Mouse (Mus musculus): ENCODE measurements around the gene Zfp953. TPM values are rescaled to one million over a fixed set of nuclear protein-coding genes. Genes with fewer than 3 reads are reported as not detected.
"Not testable (repeated sequence)": the region's sequence is repeated elsewhere in the genome, so short reads cannot be mapped to it uniquely, and the experiment has no call there.

Zfp953 gene
- 0.57 and 0.65 TPM in 2 replicates for polyA plus RNA-seq (2015; fragmentation: Nextera tagmentation; extraction: Ambion mirVana)

DNA sequence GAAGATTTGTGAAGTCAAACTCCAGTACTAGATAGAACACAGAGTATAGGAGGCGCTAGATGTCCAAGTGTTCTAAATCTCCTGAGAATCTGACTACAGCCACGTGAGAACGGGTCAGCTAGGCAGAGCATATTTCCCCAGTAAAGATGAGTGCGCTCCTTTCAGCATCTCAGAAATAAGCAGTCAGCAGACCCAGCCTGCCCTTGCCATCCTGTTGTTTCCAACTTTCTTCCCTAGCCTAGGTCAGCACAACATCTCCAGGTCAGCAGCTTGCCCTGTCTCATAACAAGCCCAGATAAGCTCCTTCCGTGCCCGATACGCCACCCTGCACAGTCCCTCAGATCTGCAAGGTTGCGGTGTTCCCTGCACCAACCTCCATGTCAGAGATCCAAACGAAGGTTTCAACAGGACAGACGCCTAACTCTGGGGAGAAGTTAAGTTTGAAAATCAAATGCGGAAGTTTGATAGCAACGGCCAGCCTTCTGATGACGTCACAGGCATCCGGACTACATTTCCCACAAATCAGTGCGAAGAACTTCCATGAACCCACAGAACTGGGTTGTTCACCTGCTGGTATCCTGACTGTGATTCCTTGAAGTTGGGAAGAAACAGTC lies at the start of gene Zfp953, which contains the start of gene Gm28044:
Gene Zfp953 (minus strand): TSS at position 475 of the 614 bp plus-strand sequence.
Gene Gm28044 (minus strand): TSS at position 406 of the 614 bp plus-strand sequence.
- WGBS = 0% methylated on average over 15 of the region's 15 CpGs
- H3K4me3 ChIP-seq (ENCODE audit: low read depth, low read length) = peak within 1 kb of the TSS; percentile 81
- H3K27ac ChIP-seq (ENCODE audit: low read length) = peak within 1 kb of the TSS; percentile 47; the same call in 1 of the 2 replicates
- peak; percentile 97 for ATAC-seq
- peaks cover 11% of the 10 kb centered on the region for H3K4me1 ChIP-seq (ENCODE audit: control insufficient read depth, insufficient read depth, low read length)
- H3K9me3 ChIP-seq (replicated peaks; ENCODE audit: control insufficient read depth, low read length, poor library complexity, severe bottlenecking) = no peaks in the 10 kb centered on the region
- peak within 1 kb of the TSS; percentile 67 for H3K9ac ChIP-seq (ENCODE audit: low read depth, low read length)
- H3K4me2 ChIP-seq (ENCODE audit: low read length) = peak within 1 kb of the TSS; percentile 84
- no peaks in the 10 kb centered on the region for H3K27me3 ChIP-seq (ENCODE audit: control insufficient read depth, insufficient read depth, low read depth, low read length)
- H3K36me3 ChIP-seq (ENCODE audit: control insufficient read depth, insufficient read depth, low read length) = no peaks in the 10 kb centered on the region

DNA sequence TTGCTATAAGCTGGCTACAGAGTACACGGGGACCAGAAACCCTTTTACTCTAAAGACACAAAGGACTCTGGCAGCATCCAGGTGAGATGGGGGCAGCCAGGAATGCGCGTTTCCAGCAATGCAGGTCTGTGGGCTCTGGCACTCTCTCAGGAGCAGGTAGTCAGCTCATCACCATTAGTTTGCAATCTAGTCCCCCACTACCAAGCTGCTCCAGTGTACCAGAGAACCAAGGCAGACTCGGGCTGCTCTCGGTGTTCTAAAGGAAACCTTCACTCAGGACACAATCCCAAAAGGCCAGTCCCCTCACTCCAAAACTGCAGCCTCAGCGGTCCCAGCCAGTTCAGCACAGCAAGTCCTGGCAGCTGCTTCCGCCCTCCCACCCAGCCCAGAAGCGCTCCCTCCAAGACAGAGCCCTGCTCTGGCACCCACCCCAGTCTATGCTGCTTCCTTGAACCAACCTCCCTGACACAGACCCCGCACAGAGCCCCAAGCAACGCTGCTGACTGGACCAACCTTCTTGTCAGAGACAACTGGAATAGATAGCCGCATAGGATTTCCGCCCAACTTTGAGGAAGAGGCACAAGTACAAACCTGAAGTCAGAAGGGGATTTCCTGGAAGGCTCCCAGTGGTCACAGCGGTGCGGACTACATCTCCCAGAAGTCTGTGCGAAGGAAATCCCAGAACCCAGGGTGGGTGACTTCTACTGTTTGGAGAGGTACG lies 38.9 kb upstream of the Zfp953 start, which contains the start of gene Zfp429:
Gene Zfp429 (minus strand): TSS at position 637 of the 721 bp plus-strand sequence.
- not testable (repeated sequence) for H3K27me3 ChIP-seq (ENCODE audit: control insufficient read depth, insufficient read depth, low read depth, low read length); H3K27ac ChIP-seq (ENCODE audit: low read length); H3K4me1 ChIP-seq (ENCODE audit: control insufficient read depth, insufficient read depth, low read length); H3K9me3 ChIP-seq (replicated peaks; ENCODE audit: control insufficient read depth, low read length, poor library complexity, severe bottlenecking); H3K36me3 ChIP-seq (ENCODE audit: control insufficient read depth, insufficient read depth, low read length)
- ATAC-seq = peak; percentile 97
- H3K9ac ChIP-seq (ENCODE audit: low read depth, low read length) = peak within 1 kb of the TSS; percentile 68
- peak within 1 kb of the TSS; percentile 49 for H3K4me3 ChIP-seq (ENCODE audit: low read depth, low read length)
- 5% methylated on average over 14 of the region's 16 CpGs for whole genome bisulfite sequencing
- H3K4me2 ChIP-seq (ENCODE audit: low read length) = peak within 1 kb of the TSS; percentile 48

DNA sequence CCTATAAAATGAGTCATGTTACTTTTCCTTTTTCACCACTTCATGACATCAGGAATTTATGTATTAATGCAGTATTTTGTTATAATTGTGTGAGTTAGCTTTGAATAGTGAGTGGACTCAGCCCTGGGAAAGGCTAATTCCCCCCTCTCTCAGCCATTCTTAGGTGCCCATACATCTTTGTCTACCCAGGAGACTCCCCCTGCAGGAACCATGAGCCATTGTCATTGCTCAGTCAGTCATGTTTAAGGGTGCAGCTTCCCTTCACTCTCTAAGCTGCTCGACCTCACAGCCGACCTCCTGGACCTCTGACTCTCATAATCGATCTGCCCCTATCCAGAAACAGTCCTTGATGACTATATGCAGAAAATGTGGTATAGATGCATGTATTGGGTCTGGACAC lies 15.8 kb upstream of the Zfp953 start:
- not testable (repeated sequence) for H3K27me3 ChIP-seq (ENCODE audit: control insufficient read depth, insufficient read depth, low read depth, low read length); ATAC-seq; H3K36me3 ChIP-seq (ENCODE audit: control insufficient read depth, insufficient read depth, low read length); H3K9me3 ChIP-seq (replicated peaks; ENCODE audit: control insufficient read depth, low read length, poor library complexity, severe bottlenecking); H3K4me1 ChIP-seq (ENCODE audit: control insufficient read depth, insufficient read depth, low read length); H3K4me3 ChIP-seq (ENCODE audit: low read depth, low read length); H3K4me2 ChIP-seq (ENCODE audit: low read length); H3K9ac ChIP-seq (ENCODE audit: low read depth, low read length); H3K27ac ChIP-seq (ENCODE audit: low read length)
- 61% methylated on average over 3 of the region's 3 CpGs for WGBS

DNA sequence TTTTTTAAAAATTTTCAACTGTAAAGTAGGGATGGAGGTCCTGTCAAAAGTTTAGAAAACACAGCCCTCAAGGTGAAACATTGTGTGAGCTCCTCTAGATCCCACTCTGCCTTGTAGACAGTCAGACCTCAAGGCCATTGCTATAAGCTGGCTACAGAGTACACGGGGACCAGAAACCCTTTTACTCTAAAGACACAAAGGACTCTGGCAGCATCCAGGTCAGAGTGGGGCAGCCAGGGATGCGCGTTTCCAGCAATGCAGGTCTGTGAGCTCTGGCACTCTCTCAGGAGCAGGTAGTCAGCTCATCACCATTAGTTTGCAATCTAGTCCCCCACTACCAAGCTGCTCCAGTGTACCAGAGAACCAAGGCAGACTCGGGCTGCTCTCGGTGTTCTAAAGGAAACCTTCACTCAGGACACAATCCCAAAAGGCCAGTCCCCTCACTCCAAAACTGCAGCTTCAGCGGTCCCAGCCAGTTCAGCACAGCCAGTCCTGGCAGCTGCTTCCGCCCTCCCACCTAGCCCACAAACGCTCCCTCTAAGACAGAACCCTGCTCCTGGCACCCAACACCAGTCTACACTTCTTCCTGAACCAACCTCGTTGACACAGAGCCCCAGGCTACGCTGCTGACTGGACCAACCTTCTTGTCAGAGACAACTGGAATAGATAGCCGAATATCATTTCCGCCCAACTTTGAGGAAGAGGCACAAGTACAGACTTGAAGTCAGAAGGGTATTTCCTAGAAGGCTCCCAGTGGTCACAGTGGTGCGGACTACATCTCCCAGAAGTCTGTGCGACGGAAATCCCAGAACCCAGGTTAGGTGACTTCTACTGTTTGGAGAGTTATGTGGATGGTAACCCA lies 14.9 kb upstream of the Zfp953 start, which contains the start of the genes Gm28041 and Zfp456:
Gene Gm28041 (minus strand): TSS at position 684 of the 862 bp plus-strand sequence.
Gene Zfp456 (minus strand): TSS at position 761 of the 862 bp plus-strand sequence.
- peak within 1 kb of the TSS; percentile 30; the same call in 1 of the 2 replicates for H3K9ac ChIP-seq (ENCODE audit: low read depth, low read length)
- peak within 1 kb of the TSS; percentile 68 for H3K4me2 ChIP-seq (ENCODE audit: low read length)
- WGBS = 15% methylated on average over 13 of the region's 15 CpGs
- peak within 1 kb of the TSS; percentile 42 for H3K4me3 ChIP-seq (ENCODE audit: low read depth, low read length)
- H3K27ac ChIP-seq (ENCODE audit: low read length); H3K9me3 ChIP-seq (replicated peaks; ENCODE audit: control insufficient read depth, low read length, poor library complexity, severe bottlenecking); H3K4me1 ChIP-seq (ENCODE audit: control insufficient read depth, insufficient read depth, low read length); H3K36me3 ChIP-seq (ENCODE audit: control insufficient read depth, insufficient read depth, low read length); H3K27me3 ChIP-seq (ENCODE audit: control insufficient read depth, insufficient read depth, low read depth, low read length): not testable (repeated sequence)
- peak; percentile 95 for ATAC-seq

DNA sequence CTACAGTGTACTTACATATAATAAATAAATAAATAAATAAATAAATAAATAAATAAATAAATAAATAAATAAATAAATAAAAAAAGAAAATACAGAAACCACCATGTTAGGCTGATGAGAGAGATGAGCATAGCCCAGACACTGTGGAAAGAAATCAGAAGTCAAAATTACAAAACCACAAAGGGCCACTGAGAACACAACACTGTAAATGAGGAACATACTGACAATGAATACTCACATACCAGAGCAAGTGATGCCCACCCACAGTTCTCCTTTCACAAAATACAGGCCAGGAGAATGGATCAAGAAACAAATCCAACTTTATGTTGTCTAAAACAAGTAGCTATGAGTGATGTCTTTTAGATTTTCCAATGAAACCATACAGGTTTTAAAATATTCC lies 8.6 kb downstream of the Zfp953 start:
- no peak for ATAC-seq
- Histone ChIP-seq H3K36me3 (ENCODE audit: control insufficient read depth, insufficient read depth, low read length) (no peaks in the 10 kb centered on the region), H3K4me2 (ENCODE audit: low read length) (no peak overlapping the region), H3K27me3 (ENCODE audit: control insufficient read depth, insufficient read depth, low read depth, low read length) (no peaks in the 10 kb centered on the region), H3K4me1 (ENCODE audit: control insufficient read depth, insufficient read depth, low read length) (no peaks in the 10 kb centered on the region), H3K27ac (ENCODE audit: low read length) (no peak overlapping the region), H3K9me3 (replicated peaks; ENCODE audit: control insufficient read depth, low read length, poor library complexity, severe bottlenecking) (no peaks in the 10 kb centered on the region), H3K4me3 (ENCODE audit: low read depth, low read length) (no peak overlapping the region), H3K9ac (ENCODE audit: low read depth, low read length) (no peak overlapping the region)

DNA sequence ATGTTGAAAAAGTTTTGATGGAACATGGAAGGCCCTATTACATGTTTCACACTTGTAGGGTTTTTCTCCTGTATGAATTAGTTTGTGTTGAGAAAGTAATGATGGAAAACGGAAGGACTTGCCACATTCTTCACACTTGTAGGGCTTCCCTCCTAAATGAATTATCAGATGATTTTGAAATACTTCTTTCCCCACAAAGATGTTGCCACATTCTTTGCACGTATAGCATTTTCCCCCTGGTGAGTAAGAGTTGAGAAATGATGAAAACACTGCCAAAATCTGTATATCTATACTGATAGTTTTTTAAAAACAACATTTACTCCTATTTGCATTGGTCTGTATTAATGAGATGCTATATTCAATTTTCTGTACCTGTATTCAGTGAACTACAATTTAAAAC lies 17.0 kb downstream of the Zfp953 start:
- H3K36me3 ChIP-seq (ENCODE audit: control insufficient read depth, insufficient read depth, low read length) = no peaks in the 10 kb centered on the region
- H3K27me3 ChIP-seq (ENCODE audit: control insufficient read depth, insufficient read depth, low read depth, low read length) = no peaks in the 10 kb centered on the region
- no peak overlapping the region for H3K9ac ChIP-seq (ENCODE audit: low read depth, low read length)
- H3K4me1 ChIP-seq (ENCODE audit: control insufficient read depth, insufficient read depth, low read length) = no peaks in the 10 kb centered on the region
- H3K4me2 ChIP-seq (ENCODE audit: low read length) = no peak overlapping the region
- no peak overlapping the region for H3K27ac ChIP-seq (ENCODE audit: low read length)
- WGBS = 87% methylated on average over 2 of the region's 2 CpGs
- H3K9me3 ChIP-seq (replicated peaks; ENCODE audit: control insufficient read depth, low read length, poor library complexity, severe bottlenecking) = no peaks in the 10 kb centered on the region
- ATAC-seq = no peak
- no peak overlapping the region for H3K4me3 ChIP-seq (ENCODE audit: low read depth, low read length)

DNA sequence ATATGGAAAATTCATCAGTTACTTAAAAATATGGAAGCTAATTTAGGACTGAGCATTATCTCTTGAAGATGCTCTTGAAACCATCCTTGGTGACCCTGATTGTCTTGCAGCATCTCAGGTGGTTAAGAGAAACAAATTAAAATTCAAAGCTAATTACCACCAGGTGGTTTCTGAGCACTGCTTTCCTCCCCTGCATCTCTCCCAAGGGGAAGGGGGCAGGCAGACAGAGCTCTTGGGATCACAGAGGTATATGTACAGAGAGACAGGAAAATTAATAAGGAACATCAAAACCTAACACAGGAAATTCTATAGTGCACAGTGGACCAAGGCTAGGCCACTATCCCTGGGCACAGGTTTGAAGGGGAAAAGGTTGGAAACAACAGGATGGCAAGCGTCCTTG lies 27.5 kb downstream of the Zfp953 start:
- H3K4me1 ChIP-seq (ENCODE audit: control insufficient read depth, insufficient read depth, low read length) = peaks cover 11% of the 10 kb centered on the region
- no peaks in the 10 kb centered on the region for H3K27me3 ChIP-seq (ENCODE audit: control insufficient read depth, insufficient read depth, low read depth, low read length)
- WGBS = 81% methylated on average over 1 of the region's 1 CpGs
- peak overlapping the region; percentile 58 for H3K4me3 ChIP-seq (ENCODE audit: low read depth, low read length)
- H3K9me3 ChIP-seq (replicated peaks; ENCODE audit: control insufficient read depth, low read length, poor library complexity, severe bottlenecking) = no peaks in the 10 kb centered on the region; the same call in 1 of the 2 replicates
- H3K36me3 ChIP-seq (ENCODE audit: control insufficient read depth, insufficient read depth, low read length) = no peaks in the 10 kb centered on the region
- H3K4me2 ChIP-seq (ENCODE audit: low read length) = peak overlapping the region; percentile 83
- H3K27ac ChIP-seq (ENCODE audit: low read length) = no peak overlapping the region
- ATAC-seq = peak; percentile 57
- H3K9ac ChIP-seq (ENCODE audit: low read depth, low read length) = peak overlapping the region; percentile 52

DNA sequence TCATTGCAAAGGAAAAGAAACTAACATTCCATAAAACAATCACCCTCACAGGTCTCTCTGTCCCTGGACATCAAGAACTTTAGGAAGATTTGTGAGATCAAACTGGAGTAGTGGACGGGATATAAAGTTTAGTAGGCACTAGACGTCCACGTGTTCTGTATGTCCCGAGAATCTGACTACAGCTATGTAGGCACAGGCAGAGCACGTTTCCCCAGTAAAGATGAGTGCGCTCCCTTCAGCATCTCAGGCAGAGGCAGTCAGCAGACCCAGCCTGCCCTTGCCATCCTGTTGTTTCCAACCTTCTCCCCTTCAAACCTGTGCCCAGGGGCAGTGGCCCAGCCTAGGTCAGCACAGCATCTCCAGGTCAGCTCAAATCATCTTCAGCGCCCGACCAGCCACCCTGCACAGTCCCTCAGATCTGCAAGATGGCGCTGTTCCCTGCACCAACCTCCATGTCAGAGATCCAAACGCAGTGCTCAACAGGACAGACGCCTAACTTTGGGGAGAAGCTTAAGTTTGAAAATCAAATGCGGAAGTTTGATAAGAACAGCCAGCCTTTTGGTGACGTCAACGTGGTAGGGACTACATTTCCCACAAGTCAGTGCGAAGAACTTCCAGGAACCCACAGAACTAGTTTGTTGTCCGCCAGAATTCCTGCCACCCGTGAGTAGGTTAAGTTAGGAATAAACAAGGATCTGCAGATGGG lies 28.2 kb downstream of the Zfp953 start, which contains the start of gene Zfp595:
Gene Zfp595 (minus strand): TSS at position 552 of the 706 bp plus-strand sequence.
- no peak within 1 kb of the TSS for H3K27ac ChIP-seq (ENCODE audit: low read length)

More for the DNA sequence above, 28.2 kb downstream of the Zfp953 start, which contains the start of gene Zfp595:
- ATAC-seq = peak; percentile 94
- peak within 1 kb of the TSS; percentile 58 for H3K4me3 ChIP-seq (ENCODE audit: low read depth, low read length)
- no peaks in the 10 kb centered on the region for H3K27me3 ChIP-seq (ENCODE audit: control insufficient read depth, insufficient read depth, low read depth, low read length)
- 14% methylated on average over 17 of the region's 17 CpGs for WGBS
- peak within 1 kb of the TSS; percentile 83 for H3K4me2 ChIP-seq (ENCODE audit: low read length)
- H3K4me1 ChIP-seq (ENCODE audit: control insufficient read depth, insufficient read depth, low read length) = peaks cover 11% of the 10 kb centered on the region
- no peaks in the 10 kb centered on the region for H3K36me3 ChIP-seq (ENCODE audit: control insufficient read depth, insufficient read depth, low read length)
- peak within 1 kb of the TSS; percentile 70 for H3K9ac ChIP-seq (ENCODE audit: low read depth, low read length)
- H3K9me3 ChIP-seq (replicated peaks; ENCODE audit: control insufficient read depth, low read length, poor library complexity, severe bottlenecking) = no peaks in the 10 kb centered on the region; the same call in 1 of the 2 replicates
